Mouse (Mus musculus): Measurements from ENCODE around the gene S100b.

The S100b gene

GRCm38 (mm10) chr10:76260358-76261059, 6.9 kb downstream of the S100b start:
- DNase-seq (ENCODE audit: low spot score), result peak; percentile 48

GRCm38 (mm10) chr10:76261447-76261846, 7.8 kb downstream of the S100b start:
- no peak for DNase-seq (ENCODE audit: low spot score)

- no peak for DNase-seq (ENCODE audit: low spot score)
Observed at GRCm38 (mm10) chr10:76262431-76262830, 8.8 kb downstream of the S100b start.

- DNase-seq (ENCODE audit: low spot score), result no peak
Observed at GRCm38 (mm10) chr10:76271238-76271637, 17.6 kb downstream of the S100b start.

- no peak for DNase-seq (ENCODE audit: low spot score)
Observed at GRCm38 (mm10) chr10:76275256-76275655, 21.6 kb downstream of the S100b start.

GRCm38 (mm10) chr10:76278541-76279097, 25.0 kb downstream of the S100b start:
- no peak for DNase-seq (ENCODE audit: low spot score)

- DNase-seq (ENCODE audit: low spot score), result no peak
Observed at GRCm38 (mm10) chr10:76288268-76288993, 34.8 kb downstream of the S100b start.

- no peak for DNase-seq (ENCODE audit: low spot score)
Observed at GRCm38 (mm10) chr10:76289052-76289451, 35.4 kb downstream of the S100b start.

GRCm38 (mm10) chr10:76289936-76290671, 36.5 kb downstream of the S100b start:
- no peak for DNase-seq (ENCODE audit: low spot score)

GRCm38 (mm10) chr10:76293222-76293621, 39.6 kb downstream of the S100b start:
- DNase-seq (ENCODE audit: low spot score), result no peak

GRCm38 (mm10) chr10:76300133-76300532, 46.5 kb downstream of the S100b start:
- DNase-seq (ENCODE audit: low spot score), result no peak

- DNase-seq (ENCODE audit: low spot score), result no peak
Observed at GRCm38 (mm10) chr10:76306738-76307137, 53.1 kb downstream of the S100b start.
